Mouse (Mus musculus): ENCODE results near the gene Rgs17. TPM values are rescaled to one million over a fixed set of nuclear protein-coding genes. Genes with fewer than 3 reads are reported as not detected.

Rgs17 gene
- polyA plus RNA-seq (2014; fragmentation: Illumina TruSeq; extraction: RNeasy Lipid Tissue Mini Kit (QIAGEN cat#74804); ENCODE audit: insufficient read depth, low read depth, low replicate concordance), result 0.31 TPM

DNA sequence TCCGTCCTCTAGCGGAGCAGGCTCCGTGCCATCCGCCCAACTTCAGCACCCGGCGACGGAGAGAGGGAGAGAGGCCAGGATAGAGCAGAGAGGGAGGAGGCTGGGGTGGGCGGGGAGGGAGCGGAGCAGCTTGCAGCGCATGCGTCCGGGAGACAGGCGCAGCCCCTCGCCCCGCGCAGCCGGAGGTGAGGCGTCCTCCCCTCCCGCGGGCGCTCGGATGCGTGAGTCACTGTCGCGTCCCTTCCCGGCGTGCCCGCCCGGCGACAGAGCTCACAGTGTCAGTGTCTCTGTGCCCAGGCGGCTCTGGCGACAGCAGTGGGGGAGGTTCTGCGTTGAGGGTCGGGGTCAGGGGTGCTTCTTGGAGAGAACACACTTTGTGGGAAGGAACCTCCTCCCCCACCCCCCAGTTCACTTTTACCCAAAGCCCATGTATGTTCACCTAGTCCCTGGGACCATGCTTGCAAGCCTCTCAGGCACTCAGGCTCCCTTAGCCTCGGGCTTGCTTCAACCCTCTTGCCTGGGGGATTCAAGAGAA lies at the start of gene Rgs17:
Gene Rgs17 (minus strand): TSS at position 107 of the 535 bp plus-strand sequence.

DNA sequence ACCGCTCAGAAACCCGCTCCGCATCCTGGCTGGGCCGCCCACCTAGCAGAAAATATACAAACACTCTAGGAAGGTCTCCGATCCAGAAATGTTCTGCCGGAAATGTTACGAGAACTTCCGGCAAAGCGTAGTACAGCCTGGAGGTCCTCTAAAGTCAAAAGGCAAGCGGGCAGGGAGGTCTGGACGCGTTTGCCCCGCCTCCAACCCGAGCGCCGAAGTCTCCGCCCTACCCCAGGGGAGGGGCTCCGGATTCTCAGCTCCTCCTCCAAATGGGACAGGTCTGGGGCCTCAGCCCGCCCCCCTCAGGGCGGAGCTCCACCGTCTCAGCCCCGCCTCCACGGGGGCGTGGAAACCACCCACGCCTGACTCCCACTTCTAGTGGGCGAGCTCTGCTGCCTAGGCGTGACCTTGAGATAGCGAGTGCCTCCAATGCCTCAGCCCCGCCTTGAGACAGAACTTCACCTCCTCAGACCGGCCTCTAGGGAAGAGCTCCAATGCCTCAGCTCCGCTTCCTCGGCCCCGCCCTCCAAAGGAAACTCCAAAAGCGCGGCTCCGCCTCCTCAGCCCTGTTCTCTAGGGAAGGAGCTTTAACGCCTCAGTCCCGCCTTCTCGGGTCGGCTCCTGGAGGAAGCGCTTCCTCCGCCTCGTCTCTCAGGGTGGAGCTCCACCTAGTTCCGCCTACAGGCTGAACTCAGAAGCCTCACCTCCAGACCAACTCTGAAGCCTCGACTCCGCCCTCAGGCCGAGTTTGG lies 98.3 kb downstream of the Rgs17 start, which contains the start of gene Mtrf1l:
Gene Mtrf1l (minus strand): TSS at position 171 of the 752 bp plus-strand sequence.

DNA sequence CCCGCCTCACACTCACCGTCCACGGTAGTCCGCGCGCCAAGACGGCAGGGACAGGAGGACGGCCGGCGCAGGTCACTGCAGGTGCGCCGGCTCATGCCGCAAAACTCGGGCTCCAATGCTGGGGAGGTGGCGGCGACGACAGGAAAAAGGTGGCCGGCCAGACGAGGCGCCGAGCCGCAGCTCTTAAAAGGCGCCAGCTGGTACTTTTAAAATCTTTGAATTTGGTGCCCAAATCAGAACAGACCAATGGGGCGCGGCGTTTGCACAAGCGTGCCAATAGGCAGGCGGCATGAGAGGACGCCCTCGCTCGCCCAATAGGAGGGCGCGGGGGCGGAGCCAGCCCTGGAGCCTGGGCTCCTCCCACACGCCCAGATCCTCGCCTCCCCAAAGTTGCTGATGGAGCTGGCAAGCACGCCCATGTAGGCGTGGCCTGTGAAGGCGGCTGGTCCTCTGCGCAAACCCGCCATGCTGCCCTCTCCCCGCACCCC lies 116.9 kb downstream of the Rgs17 start, which contains the start of gene Fbxo5:
Gene Fbxo5 (minus strand): TSS at position 358 of the 488 bp plus-strand sequence.

Other genes starting within 250 kb of the Rgs17 start
- 2.4 TPM for gene Fbxo5, start 116.8 kb downstream of the Rgs17 start, polyA plus RNA-seq (2014; fragmentation: Illumina TruSeq; extraction: RNeasy Lipid Tissue Mini Kit (QIAGEN cat#74804); ENCODE audit: insufficient read depth, low read depth, low replicate concordance)
- 8.6 TPM for gene Mtrf1l, start 98.5 kb downstream of the Rgs17 start, polyA plus RNA-seq (2014; fragmentation: Illumina TruSeq; extraction: RNeasy Lipid Tissue Mini Kit (QIAGEN cat#74804); ENCODE audit: insufficient read depth, low read depth, low replicate concordance)